Mouse (Mus musculus) cerebellum, adult 18-20 months (tissue): ENCODE results near the gene Sun1.

ENCODE experiments used
- DNase-seq, 2 experiments: peaks; one replicate each; pipeline ENCODE4 v3.0.0; 2021

Gene Sun1

DNA sequence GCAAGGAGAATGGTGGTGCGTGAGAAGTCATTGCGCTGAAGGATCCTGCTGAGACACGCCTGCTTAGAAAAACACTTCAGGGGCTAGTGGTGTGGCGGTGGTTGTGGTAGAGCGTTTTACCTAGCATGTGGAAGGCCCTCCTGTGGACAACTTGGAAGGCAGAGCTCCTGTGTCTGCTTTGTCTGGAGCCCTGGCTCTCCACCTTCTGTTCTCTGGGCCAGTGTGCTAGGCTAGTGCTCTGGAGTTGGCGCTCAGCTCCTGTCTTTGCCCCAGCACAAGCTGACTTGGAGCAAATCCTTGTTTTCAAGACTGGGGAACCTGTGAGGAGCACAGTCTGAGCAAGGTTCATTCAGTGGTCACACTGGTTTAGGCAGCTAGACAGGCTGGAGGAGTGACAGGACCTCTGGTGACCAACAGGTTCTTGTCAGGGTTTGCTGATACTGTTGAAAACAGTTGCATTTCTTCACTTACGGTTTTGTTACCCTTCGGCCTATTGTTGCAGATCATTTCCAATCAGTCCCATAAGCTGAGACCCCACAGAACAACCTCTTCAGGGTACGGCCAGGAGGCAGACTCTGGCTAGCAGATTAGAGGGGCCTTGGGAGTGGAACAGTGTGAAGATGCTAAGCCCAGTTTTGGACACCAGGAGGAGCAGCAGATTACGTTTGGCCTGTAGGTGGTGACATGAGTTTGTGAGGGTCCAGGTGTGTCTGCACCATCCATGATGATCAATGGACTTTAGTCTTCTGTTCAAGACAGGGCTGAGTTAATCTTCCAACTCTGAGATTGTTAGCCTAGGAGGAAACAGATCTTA lies 8.6 kb downstream of the Sun1 start:
- peak; percentile 54 to 73 for DNase-seq

GRCm38 (mm10) chr5:139209685-139210026 lies 9.2 kb downstream of the Sun1 start:
- DNase-seq: no peak

DNA sequence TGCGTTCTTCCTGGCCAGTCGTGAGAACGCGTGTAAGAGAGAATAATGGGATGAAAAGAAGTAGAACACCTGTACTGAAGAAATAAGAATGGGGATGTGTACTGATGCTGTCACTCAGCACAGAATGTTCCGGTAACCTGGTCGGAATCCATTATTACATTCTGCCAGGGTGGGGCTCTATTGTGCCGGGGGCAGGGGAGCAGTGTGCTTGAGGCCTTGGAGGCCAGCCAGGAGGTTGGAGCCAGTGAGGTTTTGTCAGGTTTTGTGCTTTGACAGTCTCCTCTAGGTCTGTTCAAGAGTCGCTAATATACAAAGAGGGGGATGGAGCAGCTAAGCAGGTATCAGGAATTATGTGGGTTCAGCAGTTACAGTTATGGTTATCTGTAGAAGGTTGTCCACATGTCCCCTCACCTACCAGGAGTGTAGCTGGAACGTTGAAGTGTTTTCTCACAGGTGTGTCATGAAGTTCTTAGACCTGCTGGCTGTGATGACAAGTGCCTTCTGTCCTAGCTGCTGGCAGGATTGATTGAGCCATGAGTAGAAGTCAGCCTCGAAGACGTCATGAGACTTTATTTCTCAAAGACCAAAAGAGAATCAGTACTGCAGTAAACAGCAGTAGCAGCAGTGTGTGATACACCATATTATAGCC lies 11.4 kb downstream of the Sun1 start:
- DNase-seq: peak; percentile 27

DNA sequence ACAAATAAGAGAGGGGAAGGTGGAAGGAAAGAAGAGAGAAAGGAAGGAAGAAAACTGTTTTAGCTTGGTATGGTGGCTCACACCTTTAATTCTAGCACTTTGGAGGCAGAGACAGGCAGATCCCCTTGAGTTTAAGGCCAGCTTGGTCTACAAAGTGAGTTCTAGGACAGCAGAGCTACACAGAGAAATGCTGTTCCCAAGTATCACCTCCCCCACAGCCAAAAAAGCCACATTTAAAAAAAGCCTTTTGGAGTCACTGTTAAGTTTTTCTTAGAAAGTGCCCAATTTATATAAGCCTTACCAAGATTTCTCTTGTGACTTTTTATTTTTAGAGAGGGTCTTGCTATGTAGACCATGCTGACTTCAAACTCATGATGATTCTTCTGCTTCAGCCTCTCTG lies 13.9 kb downstream of the Sun1 start:
- no peak for DNase-seq

- DNase-seq: no peak
Measured at GRCm38 (mm10) chr5:139215184-139215583, 14.7 kb downstream of the Sun1 start.

- DNase-seq: no peak
Measured at GRCm38 (mm10) chr5:139216121-139216520, 15.7 kb downstream of the Sun1 start.

DNA sequence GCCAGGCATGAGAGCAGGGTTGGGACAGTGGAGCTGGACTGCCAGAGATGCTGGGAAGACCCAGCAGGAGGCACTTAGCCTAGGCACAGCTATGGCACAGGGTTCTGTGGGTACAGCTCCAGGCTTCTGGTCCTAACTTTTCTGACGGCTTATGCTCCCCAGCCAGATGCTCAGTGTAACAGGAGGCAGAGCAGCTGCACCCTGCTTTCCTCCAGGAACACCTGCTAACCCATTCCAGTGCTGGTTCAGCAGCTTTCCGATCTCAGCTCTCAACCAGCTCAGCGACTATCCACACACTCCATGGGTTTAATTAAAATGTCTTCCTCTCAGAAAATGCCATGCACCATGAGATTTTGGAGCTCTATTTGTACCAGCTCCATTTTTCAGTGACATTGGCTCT lies 16.3 kb downstream of the Sun1 start:
- no peak for DNase-seq

GRCm38 (mm10) chr5:139220006-139220515 lies 19.6 kb downstream of the Sun1 start:
- DNase-seq: no peak

DNA sequence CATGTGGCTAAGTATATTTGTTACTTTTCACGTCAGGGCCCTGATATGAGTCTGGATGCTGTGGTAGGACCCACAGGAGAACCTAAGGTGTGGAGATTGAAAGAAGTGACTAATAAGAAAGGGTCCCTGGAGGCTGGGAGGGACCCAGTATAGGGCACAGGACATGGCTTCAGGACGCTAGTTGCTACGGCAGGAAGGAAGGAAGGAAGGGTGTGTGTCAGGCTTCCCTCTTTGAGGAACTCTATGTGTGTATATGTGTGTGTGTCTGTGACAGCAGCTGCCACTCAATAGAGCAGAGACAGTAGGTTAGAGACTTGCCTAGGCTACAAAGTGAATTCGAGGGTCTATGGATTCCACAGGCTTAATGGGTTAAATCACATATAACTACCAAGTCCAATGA lies 20.2 kb downstream of the Sun1 start:
- DNase-seq: no peak

DNA sequence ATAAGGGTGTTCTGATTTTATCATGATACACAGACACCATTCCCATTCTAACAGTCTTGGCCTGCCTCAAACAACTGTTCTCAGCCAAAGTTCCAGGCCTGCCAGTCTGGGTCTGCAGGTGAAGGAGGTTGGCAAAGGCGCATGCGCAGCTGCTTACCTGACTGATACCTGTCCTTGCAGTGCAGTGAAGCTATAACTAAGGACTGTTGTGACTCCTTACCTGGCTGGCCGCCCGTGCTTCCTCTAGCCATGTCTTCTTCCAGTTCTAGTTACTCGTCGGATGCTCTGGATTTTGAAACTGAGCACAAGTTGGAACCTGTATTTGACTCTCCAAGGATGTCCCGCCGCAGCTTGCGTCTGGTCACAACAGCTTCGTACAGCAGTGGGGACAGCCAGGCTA lies 22.9 kb downstream of the Sun1 start:
- DNase-seq: no peak

- no peak for DNase-seq
Measured at GRCm38 (mm10) chr5:139227236-139227635, 26.8 kb downstream of the Sun1 start.

DNA sequence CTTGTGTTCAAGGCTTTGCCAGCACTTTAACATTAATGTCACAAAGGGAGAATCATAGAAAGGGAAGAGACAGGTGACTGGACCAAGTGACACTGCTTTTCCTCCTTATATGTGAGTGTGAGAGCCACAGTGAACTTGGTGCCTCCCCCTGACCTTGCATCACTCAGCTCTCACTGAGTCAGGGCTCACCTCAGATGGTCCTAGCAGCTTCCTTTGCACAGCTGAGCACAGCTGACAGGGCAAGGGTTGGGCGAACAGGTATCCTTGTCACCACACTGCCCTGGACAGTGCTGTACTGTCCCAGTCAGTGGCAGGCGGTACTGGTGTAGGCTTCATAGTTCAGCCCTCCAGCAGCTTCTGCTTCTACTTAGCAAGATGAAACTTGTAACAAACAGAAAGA lies 27.2 kb downstream of the Sun1 start:
- no peak for DNase-seq

DNA sequence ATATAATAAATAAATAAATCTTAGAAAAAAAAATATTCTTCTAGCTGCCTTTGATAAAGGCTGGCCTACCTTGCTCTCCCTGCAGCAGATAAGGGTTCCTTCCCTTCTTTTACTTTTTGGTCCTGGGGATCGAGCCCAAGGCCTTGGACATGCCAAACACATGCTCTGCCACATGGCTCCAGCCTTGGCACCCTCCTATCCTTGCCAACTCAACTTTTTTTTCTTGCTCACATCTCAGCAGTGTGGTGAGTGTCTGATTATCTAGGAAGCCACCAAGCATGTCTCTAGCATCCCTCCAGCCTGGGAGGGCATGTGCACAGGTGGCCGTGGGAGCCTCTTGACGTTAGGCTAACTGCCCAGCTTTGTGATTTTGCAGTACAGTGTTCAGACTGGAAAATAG lies 27.9 kb downstream of the Sun1 start:
- no peak for DNase-seq

DNA sequence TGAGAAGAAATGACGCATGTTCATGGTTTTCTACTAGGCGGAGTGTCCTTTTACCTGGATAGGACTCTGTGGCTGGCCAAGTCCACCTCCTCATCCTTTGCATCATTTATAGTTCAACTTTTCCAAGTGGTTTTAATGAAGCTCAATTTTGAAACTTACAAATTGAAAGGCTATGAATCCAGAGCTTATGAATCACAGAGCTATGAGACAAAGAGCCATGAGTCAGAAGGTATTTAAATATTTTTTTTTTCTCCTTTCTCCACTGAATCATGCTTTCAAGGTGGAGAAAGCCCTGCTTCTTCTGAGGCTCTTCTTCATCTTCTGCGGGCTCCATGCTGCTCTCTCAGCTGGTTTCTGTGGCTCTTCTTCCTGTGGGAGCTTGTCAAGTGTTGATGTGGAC lies 29.3 kb downstream of the Sun1 start:
- no peak for DNase-seq

DNA sequence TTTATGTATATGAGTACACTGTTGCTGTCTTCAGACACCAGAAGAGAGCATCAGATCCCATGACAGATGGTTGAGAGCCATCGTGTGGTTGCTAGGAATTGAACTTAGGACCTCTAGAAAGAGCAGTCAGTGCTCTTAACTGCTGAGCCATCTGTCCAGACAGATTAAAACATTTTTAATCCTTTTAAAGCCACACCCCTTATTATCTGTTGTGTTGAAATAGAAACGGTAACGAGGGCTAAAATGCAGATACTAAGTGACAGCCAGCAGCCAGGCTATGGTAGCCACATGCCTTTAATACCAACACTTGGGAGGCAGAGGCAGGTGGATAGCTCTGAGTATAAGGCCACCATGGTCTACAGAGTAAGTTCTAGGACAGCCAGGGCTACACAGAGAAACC lies 31.6 kb downstream of the Sun1 start:
- DNase-seq: no peak

GRCm38 (mm10) chr5:139234423-139234822 lies 34.0 kb downstream of the Sun1 start:
- no peak for DNase-seq

DNA sequence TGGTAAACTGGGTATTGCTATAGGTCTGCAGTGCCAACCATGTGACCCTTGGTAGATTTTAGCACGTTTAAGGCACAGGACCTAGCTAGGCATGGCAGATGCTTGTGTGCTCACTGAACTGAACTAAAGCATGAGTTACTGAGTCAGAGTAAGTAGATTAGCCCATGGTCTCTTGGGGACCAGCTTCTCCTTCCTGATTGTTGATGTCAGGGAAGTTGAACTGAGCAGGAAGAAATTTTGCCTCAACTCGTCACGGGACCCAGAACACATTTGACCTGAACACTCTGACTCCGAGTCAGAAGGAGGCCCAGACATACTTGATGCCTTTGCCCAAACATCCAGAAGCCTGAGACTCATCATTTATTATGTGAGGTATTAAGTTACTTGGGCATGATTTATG lies 37.0 kb downstream of the Sun1 start:
- no peak for DNase-seq

- DNase-seq: no peak
Measured at GRCm38 (mm10) chr5:139241022-139241761, 40.8 kb downstream of the Sun1 start.

DNA sequence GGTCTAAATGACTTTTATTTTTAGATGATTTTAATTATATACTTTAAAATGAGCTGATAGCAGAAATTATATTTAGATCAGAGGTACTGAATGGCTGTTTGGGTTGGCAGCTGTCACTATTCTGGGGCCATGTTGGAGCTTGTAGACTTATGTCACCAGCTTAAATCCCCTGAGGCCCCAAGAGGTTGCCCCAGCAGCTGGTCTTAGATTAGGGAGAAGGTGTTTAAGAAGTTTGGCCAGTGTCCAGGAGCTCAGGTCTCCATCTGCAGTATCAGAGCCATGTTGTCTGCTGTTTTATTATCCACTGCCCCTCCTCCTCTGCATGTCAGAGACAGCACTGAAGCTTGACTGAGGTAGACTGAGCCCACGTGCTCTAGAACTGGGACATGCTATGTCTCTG lies 42.9 kb downstream of the Sun1 start:
- no peak for DNase-seq

- no peak for DNase-seq
Measured at GRCm38 (mm10) chr5:139247767-139248166, 47.3 kb downstream of the Sun1 start.

- DNase-seq: no peak
Measured at GRCm38 (mm10) chr5:139248846-139249245, 48.4 kb downstream of the Sun1 start.

DNA sequence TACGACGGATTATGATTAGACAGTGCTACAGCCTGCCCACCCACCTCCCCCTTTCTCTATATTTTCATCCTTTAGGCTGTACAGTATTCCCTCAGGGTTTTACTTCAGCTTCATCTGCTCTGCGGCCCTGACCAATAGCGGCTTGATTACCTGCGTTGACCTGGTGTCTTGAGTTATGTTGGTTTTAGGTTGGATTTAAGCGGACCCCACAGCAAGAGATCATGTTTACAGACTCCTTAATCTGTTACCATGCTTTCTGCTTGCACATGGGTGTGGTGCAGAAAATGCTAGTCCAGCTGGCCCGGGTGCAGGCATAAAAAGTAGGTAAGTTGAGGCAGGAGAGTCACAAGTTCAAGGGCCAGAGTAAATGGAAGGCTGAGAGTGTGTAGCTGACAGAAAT lies 50.8 kb downstream of the Sun1 start:
- DNase-seq: no peak

DNA sequence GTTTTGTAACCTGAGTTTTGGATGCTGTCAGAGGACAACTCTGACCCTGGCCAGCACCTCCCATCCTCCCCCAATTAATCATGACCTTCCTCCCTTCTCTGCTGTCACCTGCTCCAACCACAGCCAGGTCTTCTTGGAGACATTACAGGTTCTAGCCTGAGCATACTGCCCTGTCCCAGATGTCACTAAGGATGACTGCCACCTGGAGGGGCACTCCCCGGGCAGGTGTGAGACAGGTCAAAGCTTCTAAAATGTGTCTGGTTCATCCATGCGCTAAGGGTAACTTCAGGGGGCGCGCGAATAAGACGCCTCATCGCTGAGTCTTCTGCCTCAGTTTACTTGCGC lies 51.3 kb downstream of the Sun1 start:
- no peak for DNase-seq
